Mouse (Mus musculus) CH12.LX (cell line): ENCODE measurements around the gene Gm20388. TPM values are rescaled to one million over a fixed set of nuclear protein-coding genes. Genes with fewer than 3 reads are reported as not detected.

Experiments used
- DNase-seq: peaks from one replicate; pipeline ENCODE4 v3.0.0-alpha.2; 2013; ENCODE audit errors: extremely low read depth
- H3K27ac ChIP-seq: 2 replicates; pipeline ENCODE4 v1.5.1; 2012; ENCODE audit warnings: low read depth, mild to moderate bottlenecking, control low read depth, moderate library complexity; ENCODE audit not compliant: insufficient read depth
- H3K27me3 ChIP-seq: replicated peaks from 2 replicates; pipeline ENCODE3; 2012; ENCODE audit warnings: inconsistent platforms
- H3K36me3 ChIP-seq, 2 experiments: replicated peaks in 1 of 2; 2 replicates each; pipeline versions ENCODE3 to v1.6.1; 2012; ENCODE audit warnings: inconsistent platforms in 1 of 2, low read length in 1 of 2, mild to moderate bottlenecking in 1 of 2, mixed read lengths in 1 of 2, moderate library complexity in 1 of 2; ENCODE audit not compliant: control insufficient read depth in 1 of 2, insufficient read depth in 1 of 2
- H3K4me1 ChIP-seq, 2 experiments: 2 replicates each; pipeline ENCODE4 v1.6.1; 2012; ENCODE audit warnings: inconsistent platforms in 1 of 2, moderate library complexity in 1 of 2; ENCODE audit not compliant: insufficient read depth in 2 of 2, control insufficient read depth in 1 of 2
- H3K4me2 ChIP-seq: 2 replicates; pipeline ENCODE4 v1.6.1; 2012; ENCODE audit warnings: low read depth, mild to moderate bottlenecking, control low read depth; ENCODE audit not compliant: poor library complexity, insufficient read depth, severe bottlenecking
- H3K4me3 ChIP-seq, 3 experiments: fragments of 150-350 bp in 1 of 3; sonication (generic) in 1 of 3; replicated peaks in 1 of 3; 2 replicates each; pipeline versions ENCODE3 to v1.5.1; 2011 to 2012; ENCODE audit warnings: low read depth in 2 of 3, low read length in 2 of 3, mild to moderate bottlenecking in 2 of 3, moderate library complexity in 2 of 3, control low read depth in 1 of 3, improper control_type of control experiment in 1 of 3, inconsistent platforms in 1 of 3, mixed read lengths in 1 of 3; ENCODE audit not compliant: poor library complexity in 1 of 3
- H3K79me2 ChIP-seq: replicated peaks from 2 replicates; pipeline ENCODE4 v1.6.1; 2012; ENCODE audit warnings: mild to moderate bottlenecking, moderate library complexity; ENCODE audit not compliant: control insufficient read depth, poor library complexity, insufficient read depth, severe bottlenecking; ENCODE audit errors: extremely low read depth
- H3K9ac ChIP-seq: 2 replicates; pipeline ENCODE4 v1.6.1; 2012; ENCODE audit warnings: low read depth, mild to moderate bottlenecking, control low read depth, moderate library complexity; ENCODE audit not compliant: insufficient read depth
- H3K9me3 ChIP-seq: replicated peaks from 2 replicates; pipeline ENCODE3; 2012; ENCODE audit warnings: low read length, inconsistent platforms, mixed read lengths
- CTCF ChIP-seq, 2 experiments: IDR thresholded peaks in 1 of 2; conservative IDR thresholded peaks in 1 of 2; 2 replicates each; pipeline ENCODE4 v1.5.1; 2011 to 2012; ENCODE audit warnings: low read depth in 2 of 2, low read length in 2 of 2, improper control_type of control experiment in 1 of 2, inconsistent platforms in 1 of 2, mild to moderate bottlenecking in 1 of 2, moderate library complexity in 1 of 2
- EP300 ChIP-seq: IDR thresholded peaks from 2 replicates; pipeline ENCODE4 v1.6.1; 2011; ENCODE audit warnings: low read length, improper control_type of control experiment
- ETS1 ChIP-seq: conservative IDR thresholded peaks from 2 replicates; pipeline ENCODE4 v1.6.1; 2012; ENCODE audit warnings: low read depth, mild to moderate bottlenecking, inconsistent platforms, low read length, improper control_type of control experiment, moderate library complexity
- HCFC1 ChIP-seq: IDR thresholded peaks from 2 replicates; pipeline ENCODE4 v1.6.1; 2012; ENCODE audit warnings: low read depth, mild to moderate bottlenecking, inconsistent platforms, low read length, improper control_type of control experiment
- MAX ChIP-seq: IDR thresholded peaks from 2 replicates; pipeline ENCODE4 v1.6.1; 2011; ENCODE audit warnings: low read length, improper control_type of control experiment
- MAZ ChIP-seq: IDR thresholded peaks from 2 replicates; pipeline ENCODE4 v1.6.1; 2012; ENCODE audit warnings: low read depth, mild to moderate bottlenecking, inconsistent platforms, low read length, improper control_type of control experiment, moderate library complexity
- MXI1 ChIP-seq: IDR thresholded peaks from 2 replicates; pipeline ENCODE4 v1.6.1; 2011; ENCODE audit warnings: mild to moderate bottlenecking, low read depth, low read length, improper control_type of control experiment
- NELFE ChIP-seq: IDR thresholded peaks from 2 replicates; pipeline ENCODE4 v1.6.1; 2011; ENCODE audit warnings: low read depth, low read length, improper control_type of control experiment
- NRF1 ChIP-seq: IDR thresholded peaks from 2 replicates; pipeline ENCODE4 v1.6.1; 2014; ENCODE audit warnings: low read depth, mild to moderate bottlenecking, inconsistent platforms, low read length, improper control_type of control experiment, moderate library complexity
- RAD21 ChIP-seq: IDR thresholded peaks from 2 replicates; pipeline ENCODE4 v1.6.1; 2011; ENCODE audit warnings: low read depth, mild to moderate bottlenecking, low read length, improper control_type of control experiment, moderate library complexity
- RCOR1 ChIP-seq: conservative IDR thresholded peaks from 2 replicates; pipeline ENCODE4 v1.6.1; 2012; ENCODE audit warnings: low read depth, mild to moderate bottlenecking, inconsistent platforms, low read length, improper control_type of control experiment
- SIN3A ChIP-seq: IDR thresholded peaks from 2 replicates; pipeline ENCODE4 v1.6.1; 2012; ENCODE audit warnings: low read length, improper control_type of control experiment, inconsistent platforms
- TCF12 ChIP-seq: IDR thresholded peaks from 2 replicates; pipeline ENCODE4 v1.6.1; 2014; ENCODE audit warnings: low read depth, mild to moderate bottlenecking, inconsistent platforms, low read length, improper control_type of control experiment
- UBTF ChIP-seq: IDR thresholded peaks from 2 replicates; pipeline ENCODE4 v1.6.1; 2012; ENCODE audit warnings: low read depth, mild to moderate bottlenecking, inconsistent platforms, low read length, improper control_type of control experiment, moderate library complexity
- ZC3H11A ChIP-seq: IDR thresholded peaks from 2 replicates; pipeline ENCODE4 v1.6.1; 2012; ENCODE audit warnings: low read depth, mild to moderate bottlenecking, inconsistent platforms, low read length, improper control_type of control experiment
- ZMIZ1 ChIP-seq: IDR thresholded peaks from 2 replicates; pipeline ENCODE4 v1.6.1; 2012; ENCODE audit warnings: low read depth, mild to moderate bottlenecking, inconsistent platforms, low read length, improper control_type of control experiment
- ZNF384 ChIP-seq: IDR thresholded peaks from 2 replicates; pipeline ENCODE4 v1.6.1; 2012; ENCODE audit warnings: low read depth, low read length, improper control_type of control experiment, inconsistent platforms
- dilution Hi-C: fragments of 300-500 bp; cut with MboI; formaldehyde crosslinking; loops from 2 replicates; pipeline ENCODE4 v1.14.3; 2020; ENCODE audit warnings: low sequenced_read_pairs; ENCODE audit not compliant: extremely low pct_unique_long_range_greater_than_20kb, extremely low pct_ligation_motif_present
- in situ Hi-C: fragments of 300-500 bp; cut with MboI; formaldehyde crosslinking; loops from 3 replicates; pipeline ENCODE4 v1.14.3; 2019; ENCODE audit warnings: low sequenced_read_pairs, low pct_ligation_motif_present, low pct_unique_long_range_greater_than_20kb, mixed read lengths
- polyA plus RNA-seq: library from polyadenylated mRNA; unstranded; fragments of >175 nt; gene quantifications from 2 replicates; pipeline ENCODE4 v1.2.1, GENCODE M21; 2012; ENCODE audit warnings: low read depth; ENCODE audit not compliant: insufficient read length
- total RNA-seq, 2 experiments: library from RNA; depleted of rRNA; stranded (reverse); fragments of 300-350 nt in 1 of 2; fragments of >200 nt in 1 of 2; gene quantifications; 2 replicates each; pipeline ENCODE4 v1.2.3; 2012 to 2014

Gene Gm20388
- total and polyA plus RNA-seq, 3 experiments, result 14.8 to 26.3 (median 22.2) TPM

DNA sequence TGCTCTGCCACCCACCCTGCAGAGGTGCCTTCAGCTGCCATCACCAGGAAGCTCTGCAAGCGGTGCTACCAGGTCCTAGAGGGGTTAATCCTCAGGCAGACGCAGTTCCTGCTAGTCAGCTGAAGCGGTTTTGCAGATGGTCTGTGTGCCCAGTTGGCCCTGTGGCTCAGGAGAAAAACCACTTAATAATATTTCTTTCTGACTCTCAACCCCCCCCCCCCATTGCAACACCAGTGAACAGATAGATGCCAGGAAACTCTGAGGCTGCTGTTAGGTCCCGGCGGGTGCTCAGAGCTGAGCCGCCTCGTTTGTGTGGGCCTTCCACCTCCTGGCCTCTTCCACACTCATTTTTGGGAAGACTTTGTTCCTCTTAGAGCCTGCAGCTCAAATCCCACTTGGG, 2124.9 kb downstream of the Gm20388 start:
- Histone ChIP-seq H3K4me3 (no peak overlapping the region), H3K27ac (no peak overlapping the region), H3K9me3 (no peaks in the 10 kb centered on the region), H3K27me3 (peaks cover 67% of the 10 kb centered on the region), H3K4me1 (peaks cover 0 to 7% of the 10 kb centered on the region in 2 experiments; a peak in 2 of 4 replicates), H3K36me3 (no peaks in the 10 kb centered on the region), H3K4me2 (no peak overlapping the region)
- DNase-seq, result no peak
- dilution Hi-C loops, result no loop called here
- TF ChIP-seq MAZ (no peak), MAX (no peak), RCOR1 (no peak), NELFE (no peak), ZC3H11A (no peak), ETS1 (no peak), ZMIZ1 (no peak), UBTF (no peak), HCFC1 (no peak), EP300 (no peak), MXI1 (no peak), SIN3A (no peak), RAD21 (no peak)
- TF ChIP-seq, all 38 proteins: peak for 0
- no peak overlapping the region for H3K9ac ChIP-seq
- no peaks in the 10 kb centered on the region for H3K79me2 ChIP-seq
- in situ Hi-C loops, result no loop called here

- H3K9ac ChIP-seq, result no peak overlapping the region
- peaks cover 67% of the 10 kb centered on the region for H3K27me3 ChIP-seq
- no peak overlapping the region for H3K4me2 ChIP-seq
- H3K4me1 ChIP-seq, result peaks cover 0 to 7% of the 10 kb centered on the region in 2 experiments; a peak in 2 of 4 replicates
- dilution Hi-C loops, result no loop called here
- no peak for DNase-seq
- TF ChIP-seq CTCF (conservative IDR thresholded peaks at IDR 0.05 in 1 of 2, IDR thresholded peaks at IDR 0.05 in 1 of 2; ENCODE audit: low read depth in 2 of 2, low read length in 2 of 2) (no peak), ZNF384 (no peak), TCF12 (no peak), NRF1 (no peak)
- no peaks in the 10 kb centered on the region for H3K36me3 ChIP-seq
- no peaks in the 10 kb centered on the region for H3K9me3 ChIP-seq
- no peak overlapping the region for H3K27ac ChIP-seq
- in situ Hi-C loops, result no loop called here
- H3K79me2 ChIP-seq, result no peaks in the 10 kb centered on the region
- H3K4me3 ChIP-seq, result no peak overlapping the region
Observed at GRCm38 (mm10) chr8:122036325-122036724, 2125.7 kb downstream of the Gm20388 start.
